Mouse (Mus musculus): Measurements from ENCODE around the gene Trf. TPM values are rescaled to one million over a fixed set of nuclear protein-coding genes. Genes with fewer than 3 reads are reported as not detected.

Gene Trf
- polyA plus RNA-seq, 1 experiment from 2014 or later = 65.5 TPM

GRCm38 (mm10) chr9:103226806-103227205 lies 3.4 kb downstream of the Trf start:
- 0 out of 2 replicates have a peak, but pooled peaks cover 5% of the 10 kb centered on the region for H3K4me1 ChIP-seq (ENCODE audit: insufficient read depth, low read length)
- WGBS = 87% methylated on average over 15 of the region's 15 CpGs
- H3K4me2 ChIP-seq (replicated peaks; ENCODE audit: low read depth, low read length) = no peak overlapping the region
- H3K9me3 ChIP-seq (ENCODE audit: low read length) = no peaks in the 10 kb centered on the region
- ATAC-seq (ENCODE audit: low FRiP score, low TSS enrichment) = no peak
- H3K27me3 ChIP-seq (ENCODE audit: insufficient read depth, low read length) = no peaks in the 10 kb centered on the region
- no peaks in the 10 kb centered on the region for H3K36me3 ChIP-seq (ENCODE audit: insufficient read depth, low read length)
- H3K27ac ChIP-seq (ENCODE audit: low read length) = no peak overlapping the region
- H3K9ac ChIP-seq (replicated peaks; ENCODE audit: low read length) = no peak overlapping the region
- no peak overlapping the region for H3K4me3 ChIP-seq (ENCODE audit: low read length)

- Histone ChIP-seq H3K9ac (replicated peaks; ENCODE audit: low read length) (no peak overlapping the region), H3K27me3 (ENCODE audit: insufficient read depth, low read length) (no peaks in the 10 kb centered on the region), H3K4me1 (ENCODE audit: insufficient read depth, low read length) (0 out of 2 replicates have a peak, but pooled peaks cover 3% of the 10 kb centered on the region), H3K36me3 (ENCODE audit: insufficient read depth, low read length) (no peaks in the 10 kb centered on the region), H3K27ac (ENCODE audit: low read length) (no peak overlapping the region), H3K9me3 (ENCODE audit: low read length) (no peaks in the 10 kb centered on the region), H3K4me2 (replicated peaks; ENCODE audit: low read depth, low read length) (no peak overlapping the region), H3K4me3 (ENCODE audit: low read length) (no peak overlapping the region)
- no peak for ATAC-seq (ENCODE audit: low FRiP score, low TSS enrichment)
- WGBS = 72% methylated on average over 3 of the region's 3 CpGs
Measured at GRCm38 (mm10) chr9:103225464-103225863, 4.8 kb downstream of the Trf start.

GRCm38 (mm10) chr9:103224721-103225120 lies 5.5 kb downstream of the Trf start:
- H3K4me1 ChIP-seq (ENCODE audit: insufficient read depth, low read length) = no peaks in the 10 kb centered on the region
- H3K4me2 ChIP-seq (replicated peaks; ENCODE audit: low read depth, low read length) = no peak overlapping the region
- no peak overlapping the region for H3K9ac ChIP-seq (replicated peaks; ENCODE audit: low read length)
- 89% methylated on average over 7 of the region's 7 CpGs for whole genome bisulfite sequencing
- H3K27ac ChIP-seq (ENCODE audit: low read length) = no peak overlapping the region
- no peak overlapping the region for H3K4me3 ChIP-seq (ENCODE audit: low read length)
- H3K36me3 ChIP-seq (ENCODE audit: insufficient read depth, low read length) = no peaks in the 10 kb centered on the region
- no peaks in the 10 kb centered on the region for H3K9me3 ChIP-seq (ENCODE audit: low read length)
- no peak for ATAC-seq (ENCODE audit: low FRiP score, low TSS enrichment)
- no peaks in the 10 kb centered on the region for H3K27me3 ChIP-seq (ENCODE audit: insufficient read depth, low read length)

GRCm38 (mm10) chr9:103214281-103214680 lies 16.0 kb downstream of the Trf start:
- H3K4me1 ChIP-seq (ENCODE audit: insufficient read depth, low read length) = no peaks in the 10 kb centered on the region
- H3K27me3 ChIP-seq (ENCODE audit: insufficient read depth, low read length) = no peaks in the 10 kb centered on the region
- H3K36me3 ChIP-seq (ENCODE audit: insufficient read depth, low read length) = no peaks in the 10 kb centered on the region
- H3K27ac ChIP-seq (ENCODE audit: low read length) = no peak overlapping the region
- no peak overlapping the region for H3K9ac ChIP-seq (replicated peaks; ENCODE audit: low read length)
- ATAC-seq (ENCODE audit: low FRiP score, low TSS enrichment) = no peak
- H3K4me3 ChIP-seq (ENCODE audit: low read length) = no peak overlapping the region
- 54% methylated on average over 6 of the region's 6 CpGs for WGBS
- H3K9me3 ChIP-seq (ENCODE audit: low read length) = no peaks in the 10 kb centered on the region
- H3K4me2 ChIP-seq (replicated peaks; ENCODE audit: low read depth, low read length) = no peak overlapping the region

GRCm38 (mm10) chr9:103213631-103214030 lies 16.6 kb downstream of the Trf start:
- Histone ChIP-seq H3K9ac (replicated peaks; ENCODE audit: low read length) (no peak overlapping the region), H3K4me1 (ENCODE audit: insufficient read depth, low read length) (no peaks in the 10 kb centered on the region), H3K36me3 (ENCODE audit: insufficient read depth, low read length) (no peaks in the 10 kb centered on the region), H3K4me2 (replicated peaks; ENCODE audit: low read depth, low read length) (no peak overlapping the region), H3K9me3 (ENCODE audit: low read length) (no peaks in the 10 kb centered on the region), H3K4me3 (ENCODE audit: low read length) (no peak overlapping the region), H3K27me3 (ENCODE audit: insufficient read depth, low read length) (no peaks in the 10 kb centered on the region), H3K27ac (ENCODE audit: low read length) (no peak overlapping the region)
- 75% methylated on average over 2 of the region's 2 CpGs for WGBS
- no peak for ATAC-seq (ENCODE audit: low FRiP score, low TSS enrichment)

- Histone ChIP-seq H3K4me3 (ENCODE audit: low read length) (peak overlapping the region; percentile 37), H3K4me2 (replicated peaks; ENCODE audit: low read depth, low read length) (peak overlapping the region; percentile 53), H3K4me1 (ENCODE audit: insufficient read depth, low read length) (no peaks in the 10 kb centered on the region), H3K9ac (replicated peaks; ENCODE audit: low read length) (no peak overlapping the region), H3K27ac (ENCODE audit: low read length) (no peak overlapping the region), H3K27me3 (ENCODE audit: insufficient read depth, low read length) (no peaks in the 10 kb centered on the region), H3K36me3 (ENCODE audit: insufficient read depth, low read length) (no peaks in the 10 kb centered on the region), H3K9me3 (ENCODE audit: low read length) (no peaks in the 10 kb centered on the region)
- ATAC-seq (ENCODE audit: low FRiP score, low TSS enrichment) = no peak
- 61% methylated on average over 28 of the region's 28 CpGs for WGBS
Measured at GRCm38 (mm10) chr9:103212654-103213420, 17.4 kb downstream of the Trf start.

- Histone ChIP-seq H3K9ac (replicated peaks; ENCODE audit: low read length) (no peak overlapping the region), H3K4me2 (replicated peaks; ENCODE audit: low read depth, low read length) (no peak overlapping the region), H3K4me1 (ENCODE audit: insufficient read depth, low read length) (no peaks in the 10 kb centered on the region), H3K4me3 (ENCODE audit: low read length) (no peak overlapping the region), H3K27ac (ENCODE audit: low read length) (no peak overlapping the region), H3K9me3 (ENCODE audit: low read length) (no peaks in the 10 kb centered on the region), H3K36me3 (ENCODE audit: insufficient read depth, low read length) (no peaks in the 10 kb centered on the region), H3K27me3 (ENCODE audit: insufficient read depth, low read length) (no peaks in the 10 kb centered on the region)
- WGBS = 63% methylated on average over 6 of the region's 6 CpGs
- no peak for ATAC-seq (ENCODE audit: low FRiP score, low TSS enrichment)
Measured at GRCm38 (mm10) chr9:103208802-103209423, 21.3 kb downstream of the Trf start.

- Histone ChIP-seq H3K27ac (ENCODE audit: low read length) (no peak overlapping the region), H3K9me3 (ENCODE audit: low read length) (no peaks in the 10 kb centered on the region), H3K36me3 (ENCODE audit: insufficient read depth, low read length) (no peaks in the 10 kb centered on the region), H3K4me2 (replicated peaks; ENCODE audit: low read depth, low read length) (peak overlapping the region; percentile 53), H3K27me3 (ENCODE audit: insufficient read depth, low read length) (no peaks in the 10 kb centered on the region), H3K4me3 (ENCODE audit: low read length) (peak overlapping the region; percentile 29), H3K4me1 (ENCODE audit: insufficient read depth, low read length) (no peaks in the 10 kb centered on the region), H3K9ac (replicated peaks; ENCODE audit: low read length) (no peak overlapping the region)
- ATAC-seq (ENCODE audit: low FRiP score, low TSS enrichment) = peak; percentile 88
- 8% methylated on average over 16 of the region's 16 CpGs for WGBS
Measured at GRCm38 (mm10) chr9:103207846-103208245, 22.4 kb downstream of the Trf start.

GRCm38 (mm10) chr9:103205786-103206185 lies 24.5 kb downstream of the Trf start:
- WGBS = 89% methylated on average over 5 of the region's 5 CpGs
- peaks cover 4% of the 10 kb centered on the region for H3K4me1 ChIP-seq (ENCODE audit: insufficient read depth, low read length)
- no peak for ATAC-seq (ENCODE audit: low FRiP score, low TSS enrichment)

More at GRCm38 (mm10) chr9:103205786-103206185, 24.5 kb downstream of the Trf start:
- Histone ChIP-seq H3K9me3 (ENCODE audit: low read length) (no peaks in the 10 kb centered on the region), H3K27me3 (ENCODE audit: insufficient read depth, low read length) (no peaks in the 10 kb centered on the region), H3K4me3 (ENCODE audit: low read length) (no peak overlapping the region), H3K4me2 (replicated peaks; ENCODE audit: low read depth, low read length) (no peak overlapping the region), H3K27ac (ENCODE audit: low read length) (no peak overlapping the region), H3K9ac (replicated peaks; ENCODE audit: low read length) (no peak overlapping the region), H3K36me3 (ENCODE audit: insufficient read depth, low read length) (no peaks in the 10 kb centered on the region)
